Mouse (Mus musculus) liver, adult 2 months (tissue): Measurements from ENCODE around the gene Pcgf5. TPM values are rescaled to one million over a fixed set of nuclear protein-coding genes. Genes with fewer than 3 reads are reported as not detected.

Experiments
- DNase-seq: peaks from one replicate; pipeline ENCODE4 v3.0.0-alpha.2; 2011; ENCODE audit warnings: low read depth, low spot score; ENCODE audit errors: extremely low read depth
- H3K27ac ChIP-seq: fragments of 200-500 bp; replicated peaks from 2 replicates; pipeline ENCODE4 v1.5.1; 2012; ENCODE audit warnings: low read depth, mild to moderate bottlenecking, control low read depth, inconsistent platforms, low read length; ENCODE audit not compliant: insufficient read depth
- H3K27me3 ChIP-seq: fragments of 200-500 bp; 2 replicates; pipeline ENCODE4 v1.6.1; 2012; ENCODE audit warnings: mild to moderate bottlenecking, moderate library complexity, low read length, inconsistent platforms; ENCODE audit not compliant: control insufficient read depth, insufficient read depth
- H3K36me3 ChIP-seq: fragments of 200-500 bp; 2 replicates; pipeline ENCODE4 v1.6.1; 2012; ENCODE audit warnings: low read length, inconsistent platforms; ENCODE audit not compliant: control insufficient read depth, insufficient read depth
- H3K4me1 ChIP-seq: fragments of 200-500 bp; 2 replicates; pipeline ENCODE4 v1.6.1; 2011; ENCODE audit warnings: low read length; ENCODE audit not compliant: control insufficient read depth, insufficient read depth
- H3K4me3 ChIP-seq: fragments of 200-500 bp; 2 replicates; pipeline ENCODE4 v1.5.1; 2011; ENCODE audit warnings: low read depth, mild to moderate bottlenecking, control low read depth, low read length, moderate library complexity; ENCODE audit not compliant: insufficient read depth
- H3K79me2 ChIP-seq: fragments of 200-500 bp; 2 replicates; pipeline ENCODE4 v1.6.1; 2012; ENCODE audit warnings: inconsistent platforms, mild to moderate bottlenecking, low read length, moderate library complexity; ENCODE audit not compliant: control insufficient read depth, insufficient read depth
- H3K9ac ChIP-seq: fragments of 200-500 bp; 2 replicates; pipeline ENCODE4 v1.6.1; 2012; ENCODE audit warnings: low read depth, mild to moderate bottlenecking, control low read depth, inconsistent platforms, low read length
- CTCF ChIP-seq: fragments of 200-500 bp; IDR thresholded peaks from 2 replicates; pipeline ENCODE4 v1.5.1; 2011; ENCODE audit warnings: low read depth, low read length, control low read depth
- POLR2A ChIP-seq: fragments of 200-500 bp; IDR thresholded peaks from 2 replicates; pipeline ENCODE4 v1.6.1; 2011; ENCODE audit warnings: low read length, control low read depth; ENCODE audit not compliant: insufficient read depth; ENCODE audit errors: extremely low read depth
- WGBS: fragments of 180-500 bp; shearing (Covaris S2); methylation state at CpG from one replicate; pipeline ENCODE4 v1.1.7; 2018; 5-methylcytosine and 5-hydroxymethylcytosine counted together
- polyA plus RNA-seq: library from polyadenylated mRNA; depleted of rRNA; stranded (reverse); fragments of >200 nt; gene quantifications from 2 replicates; pipeline ENCODE4 v1.2.3, GENCODE M21; 2012
- total RNA-seq: library from RNA; depleted of rRNA; stranded (reverse); fragments of >200 nt; gene quantifications from 2 replicates; pipeline ENCODE4 v1.2.3, GENCODE M21; 2014

Gene Pcgf5
- total and polyA plus RNA-seq, 2 experiments, result 3.9 to 14.2 TPM

GRCm38 (mm10) chr19:36390714-36391113, 42.6 kb downstream of the Pcgf5 start:
- TF ChIP-seq POLR2A (no peak), CTCF (no peak)
- 73% methylated on average over 1 of the region's 1 CpGs for WGBS

GRCm38 (mm10) chr19:36398500-36398899, 50.4 kb downstream of the Pcgf5 start:
- Histone ChIP-seq H3K4me3 (no peak overlapping the region), H3K27me3 (no peaks in the 10 kb centered on the region), H3K36me3 (no peaks in the 10 kb centered on the region), H3K27ac (no peak overlapping the region), H3K79me2 (peaks cover 3% of the 10 kb centered on the region; the same call in 1 of the 2 replicates), H3K4me1 (no peaks in the 10 kb centered on the region), H3K9ac (no peak overlapping the region)
- DNase-seq, result no peak
- TF ChIP-seq CTCF (no peak), POLR2A (no peak)
- 89% methylated on average over 3 of the region's 3 CpGs for WGBS

More at GRCm38 (mm10) chr19:36390714-36391113, 42.6 kb downstream of the Pcgf5 start:
- peaks cover 1% of the 10 kb centered on the region; the same call in 1 of the 2 replicates for H3K4me1 ChIP-seq
- H3K4me3 ChIP-seq, result no peak overlapping the region
- DNase-seq, result no peak
- no peak overlapping the region for H3K27ac ChIP-seq
- no peaks in the 10 kb centered on the region for H3K36me3 ChIP-seq
- no peaks in the 10 kb centered on the region for H3K27me3 ChIP-seq
- H3K9ac ChIP-seq, result no peak overlapping the region
- peaks cover 10% of the 10 kb centered on the region; the same call in 1 of the 2 replicates for H3K79me2 ChIP-seq

- no peak for TF ChIP-seq CTCF
- TF ChIP-seq POLR2A, result no peak
- Histone ChIP-seq H3K27ac (no peak overlapping the region), H3K79me2 (peaks cover 8% of the 10 kb centered on the region; the same call in 1 of the 2 replicates), H3K4me1 (peaks cover 5% of the 10 kb centered on the region), H3K4me3 (no peak overlapping the region), H3K36me3 (peaks cover 2% of the 10 kb centered on the region; the same call in 1 of the 2 replicates), H3K9ac (no peak overlapping the region), H3K27me3 (no peaks in the 10 kb centered on the region)
- WGBS, result 62% methylated on average over 10 of the region's 10 CpGs
- peak; percentile 33 for DNase-seq
Observed at GRCm38 (mm10) chr19:36408352-36409100, 60.4 kb downstream of the Pcgf5 start.

GRCm38 (mm10) chr19:36409280-36409860, 61.3 kb downstream of the Pcgf5 start:
- Histone ChIP-seq H3K27ac (peak overlapping the region; percentile 79), H3K4me1 (peaks cover 5% of the 10 kb centered on the region), H3K36me3 (peaks cover 4% of the 10 kb centered on the region; the same call in 1 of the 2 replicates), H3K9ac (peak overlapping the region; percentile 88), H3K4me3 (peak overlapping the region; percentile 86), H3K79me2 (peaks cover 8% of the 10 kb centered on the region; the same call in 1 of the 2 replicates), H3K27me3 (no peaks in the 10 kb centered on the region)
- TF ChIP-seq CTCF (no peak), POLR2A (peak; percentile 49; the same call in 1 of the 2 replicates)
- WGBS, result 2% methylated on average over 50 of the region's 53 CpGs
- peak; percentile 66 for DNase-seq

- H3K4me1 ChIP-seq, result peaks cover 5% of the 10 kb centered on the region
- H3K36me3 ChIP-seq, result peaks cover 4% of the 10 kb centered on the region; the same call in 1 of the 2 replicates
- H3K79me2 ChIP-seq, result peaks cover 8% of the 10 kb centered on the region; the same call in 1 of the 2 replicates
- H3K4me3 ChIP-seq, result peak overlapping the region; percentile 86
- peak overlapping the region; percentile 28; the same call in 1 of the 2 replicates for H3K27ac ChIP-seq
- 5% methylated on average over 75 of the region's 82 CpGs for WGBS
- DNase-seq, result no peak
- no peak for TF ChIP-seq POLR2A
- H3K27me3 ChIP-seq, result no peaks in the 10 kb centered on the region
- H3K9ac ChIP-seq, result peak overlapping the region; percentile 88
Observed at GRCm38 (mm10) chr19:36409861-36410392, 61.8 kb downstream of the Pcgf5 start.

- H3K4me3 ChIP-seq, result no peak overlapping the region
- TF ChIP-seq CTCF, result no peak
- TF ChIP-seq POLR2A, result no peak
- no peak overlapping the region for H3K27ac ChIP-seq
- H3K9ac ChIP-seq, result no peak overlapping the region
- peaks cover 9% of the 10 kb centered on the region; the same call in 1 of the 2 replicates for H3K79me2 ChIP-seq
- no peaks in the 10 kb centered on the region for H3K4me1 ChIP-seq
- no peaks in the 10 kb centered on the region for H3K27me3 ChIP-seq
- no peaks in the 10 kb centered on the region; the same call in none of the 2 replicates for H3K36me3 ChIP-seq
- DNase-seq, result no peak
Observed at GRCm38 (mm10) chr19:36419885-36420284, 71.8 kb downstream of the Pcgf5 start.
